Mouse (Mus musculus): ENCODE data around the gene Plekha8. TPM values are rescaled to one million over a fixed set of nuclear protein-coding genes. Genes with fewer than 3 reads are reported as not detected.

The Plekha8 gene
- polyA plus RNA-seq, 1 experiment from 2014 or later, result 10.5 TPM

- Histone ChIP-seq H3K4me3 (replicated peaks; ENCODE audit: low read length) (no peak overlapping the region), H3K4me2 (ENCODE audit: low read length) (peak overlapping the region; percentile 12; the same call in 1 of the 2 replicates), H3K27me3 (replicated peaks; ENCODE audit: control insufficient read depth, insufficient read depth, low read length) (no peaks in the 10 kb centered on the region), H3K27ac (ENCODE audit: low read length) (no peak overlapping the region), H3K9me3 (ENCODE audit: control insufficient read depth, low read length) (no peaks in the 10 kb centered on the region), H3K36me3 (ENCODE audit: control insufficient read depth, insufficient read depth) (no peaks in the 10 kb centered on the region), H3K9ac (replicated peaks; ENCODE audit: low read depth, low read length) (no peak overlapping the region), H3K4me1 (replicated peaks; ENCODE audit: control insufficient read depth, insufficient read depth, low read length) (peaks cover 22% of the 10 kb centered on the region)
- ATAC-seq, result peak; percentile 62
- 15% methylated on average over 6 of the region's 6 CpGs for WGBS
Measured at GRCm38 (mm10) chr6:54573218-54573955, 21.5 kb upstream of the Plekha8 start.

GRCm38 (mm10) chr6:54586175-54586574 lies 8.7 kb upstream of the Plekha8 start:
- ATAC-seq, result peak; percentile 62; the same call in 1 of the 2 replicates
- 17% methylated on average over 2 of the region's 2 CpGs for WGBS

GRCm38 (mm10) chr6:54586911-54587310 lies 8.0 kb upstream of the Plekha8 start:
- no peaks in the 10 kb centered on the region for H3K36me3 ChIP-seq (ENCODE audit: control insufficient read depth, insufficient read depth)
- H3K4me1 ChIP-seq (replicated peaks; ENCODE audit: control insufficient read depth, insufficient read depth, low read length), result no peaks in the 10 kb centered on the region
- ATAC-seq, result no peak
- H3K27ac ChIP-seq (ENCODE audit: low read length), result no peak overlapping the region
- no peak overlapping the region for H3K9ac ChIP-seq (replicated peaks; ENCODE audit: low read depth, low read length)
- no peaks in the 10 kb centered on the region for H3K27me3 ChIP-seq (replicated peaks; ENCODE audit: control insufficient read depth, insufficient read depth, low read length)
- no peaks in the 10 kb centered on the region for H3K9me3 ChIP-seq (ENCODE audit: control insufficient read depth, low read length)
- no peak overlapping the region for H3K4me2 ChIP-seq (ENCODE audit: low read length)
- 69% methylated on average over 8 of the region's 8 CpGs for WGBS
- no peak overlapping the region for H3K4me3 ChIP-seq (replicated peaks; ENCODE audit: low read length)

More at GRCm38 (mm10) chr6:54586175-54586574, 8.7 kb upstream of the Plekha8 start:
- H3K27ac ChIP-seq (ENCODE audit: low read length), result no peak overlapping the region
- no peak overlapping the region for H3K4me3 ChIP-seq (replicated peaks; ENCODE audit: low read length)
- H3K9ac ChIP-seq (replicated peaks; ENCODE audit: low read depth, low read length), result no peak overlapping the region
- no peaks in the 10 kb centered on the region for H3K27me3 ChIP-seq (replicated peaks; ENCODE audit: control insufficient read depth, insufficient read depth, low read length)
- H3K36me3 ChIP-seq (ENCODE audit: control insufficient read depth, insufficient read depth), result no peaks in the 10 kb centered on the region
- H3K9me3 ChIP-seq (ENCODE audit: control insufficient read depth, low read length), result no peaks in the 10 kb centered on the region
- H3K4me1 ChIP-seq (replicated peaks; ENCODE audit: control insufficient read depth, insufficient read depth, low read length), result no peaks in the 10 kb centered on the region
- no peak overlapping the region for H3K4me2 ChIP-seq (ENCODE audit: low read length)

GRCm38 (mm10) chr6:54587683-54588082 lies 7.2 kb upstream of the Plekha8 start:
- no peaks in the 10 kb centered on the region for H3K9me3 ChIP-seq (ENCODE audit: control insufficient read depth, low read length)
- H3K4me1 ChIP-seq (replicated peaks; ENCODE audit: control insufficient read depth, insufficient read depth, low read length), result peaks cover 2% of the 10 kb centered on the region
- no peak overlapping the region for H3K4me2 ChIP-seq (ENCODE audit: low read length)
- ATAC-seq, result no peak
- no peak overlapping the region for H3K4me3 ChIP-seq (replicated peaks; ENCODE audit: low read length)
- H3K9ac ChIP-seq (replicated peaks; ENCODE audit: low read depth, low read length), result no peak overlapping the region
- WGBS, result 87% methylated on average over 4 of the region's 4 CpGs
- H3K27ac ChIP-seq (ENCODE audit: low read length), result no peak overlapping the region
- no peaks in the 10 kb centered on the region for H3K36me3 ChIP-seq (ENCODE audit: control insufficient read depth, insufficient read depth)
- no peaks in the 10 kb centered on the region for H3K27me3 ChIP-seq (replicated peaks; ENCODE audit: control insufficient read depth, insufficient read depth, low read length)

- Histone ChIP-seq H3K27me3 (replicated peaks; ENCODE audit: control insufficient read depth, insufficient read depth, low read length) (no peaks in the 10 kb centered on the region), H3K9ac (replicated peaks; ENCODE audit: low read depth, low read length) (no peak overlapping the region), H3K4me1 (replicated peaks; ENCODE audit: control insufficient read depth, insufficient read depth, low read length) (peaks cover 3% of the 10 kb centered on the region), H3K9me3 (ENCODE audit: control insufficient read depth, low read length) (no peaks in the 10 kb centered on the region), H3K4me3 (replicated peaks; ENCODE audit: low read length) (no peak overlapping the region), H3K4me2 (ENCODE audit: low read length) (no peak overlapping the region), H3K36me3 (ENCODE audit: control insufficient read depth, insufficient read depth) (no peaks in the 10 kb centered on the region), H3K27ac (ENCODE audit: low read length) (no peak overlapping the region)
- 41% methylated on average over 1 of the region's 1 CpGs for WGBS
- no peak for ATAC-seq
Measured at GRCm38 (mm10) chr6:54588212-54588611, 6.7 kb upstream of the Plekha8 start.

GRCm38 (mm10) chr6:54590691-54591090 lies 4.2 kb upstream of the Plekha8 start:
- no peak overlapping the region for H3K9ac ChIP-seq (replicated peaks; ENCODE audit: low read depth, low read length)
- WGBS, result 95% methylated on average over 2 of the region's 2 CpGs
- no peak overlapping the region for H3K4me2 ChIP-seq (ENCODE audit: low read length)
- no peak overlapping the region for H3K27ac ChIP-seq (ENCODE audit: low read length)
- H3K36me3 ChIP-seq (ENCODE audit: control insufficient read depth, insufficient read depth), result no peaks in the 10 kb centered on the region
- ATAC-seq, result no peak
- H3K4me3 ChIP-seq (replicated peaks; ENCODE audit: low read length), result no peak overlapping the region
- no peaks in the 10 kb centered on the region for H3K27me3 ChIP-seq (replicated peaks; ENCODE audit: control insufficient read depth, insufficient read depth, low read length)
- H3K4me1 ChIP-seq (replicated peaks; ENCODE audit: control insufficient read depth, insufficient read depth, low read length), result peaks cover 9% of the 10 kb centered on the region
- H3K9me3 ChIP-seq (ENCODE audit: control insufficient read depth, low read length), result no peaks in the 10 kb centered on the region

- H3K4me3 ChIP-seq (replicated peaks; ENCODE audit: low read length), result no peak overlapping the region
- no peaks in the 10 kb centered on the region for H3K27me3 ChIP-seq (replicated peaks; ENCODE audit: control insufficient read depth, insufficient read depth, low read length)
- ATAC-seq, result no peak
- no peak overlapping the region for H3K27ac ChIP-seq (ENCODE audit: low read length)
- no peaks in the 10 kb centered on the region for H3K9me3 ChIP-seq (ENCODE audit: control insufficient read depth, low read length)
- WGBS, result 36% methylated on average over 6 of the region's 6 CpGs
- no peak overlapping the region for H3K9ac ChIP-seq (replicated peaks; ENCODE audit: low read depth, low read length)
- peaks cover 19% of the 10 kb centered on the region for H3K4me1 ChIP-seq (replicated peaks; ENCODE audit: control insufficient read depth, insufficient read depth, low read length)
- H3K36me3 ChIP-seq (ENCODE audit: control insufficient read depth, insufficient read depth), result no peaks in the 10 kb centered on the region
- H3K4me2 ChIP-seq (ENCODE audit: low read length), result peak overlapping the region; percentile 4
Measured at GRCm38 (mm10) chr6:54591778-54592177, 3.1 kb upstream of the Plekha8 start.

GRCm38 (mm10) chr6:54592938-54593535 lies 1.9 kb upstream of the Plekha8 start:
- H3K9me3 ChIP-seq (ENCODE audit: control insufficient read depth, low read length), result no peaks in the 10 kb centered on the region
- H3K4me2 ChIP-seq (ENCODE audit: low read length), result peak overlapping the region; percentile 66
- peaks cover 29% of the 10 kb centered on the region for H3K4me1 ChIP-seq (replicated peaks; ENCODE audit: control insufficient read depth, insufficient read depth, low read length)
- H3K27me3 ChIP-seq (replicated peaks; ENCODE audit: control insufficient read depth, insufficient read depth, low read length), result no peaks in the 10 kb centered on the region
- H3K9ac ChIP-seq (replicated peaks; ENCODE audit: low read depth, low read length), result peak overlapping the region; percentile 63
- 0% methylated on average over 20 of the region's 20 CpGs for WGBS
- ATAC-seq, result peak; percentile 94
- 0 out of 2 replicates have a peak overlapping the region, but pooled peaks have one; percentile 5 for H3K27ac ChIP-seq (ENCODE audit: low read length)
- peak overlapping the region; percentile 63 for H3K4me3 ChIP-seq (replicated peaks; ENCODE audit: low read length)
- no peaks in the 10 kb centered on the region for H3K36me3 ChIP-seq (ENCODE audit: control insufficient read depth, insufficient read depth)

GRCm38 (mm10) chr6:54593766-54594468 lies 994 bp upstream of the Plekha8 start:
- H3K9ac ChIP-seq (replicated peaks; ENCODE audit: low read depth, low read length), result no peak overlapping the region
- 54% methylated on average over 8 of the region's 8 CpGs for WGBS
- H3K4me1 ChIP-seq (replicated peaks; ENCODE audit: control insufficient read depth, insufficient read depth, low read length), result peaks cover 29% of the 10 kb centered on the region
- no peak for ATAC-seq
- H3K27ac ChIP-seq (ENCODE audit: low read length), result no peak overlapping the region
- no peaks in the 10 kb centered on the region for H3K36me3 ChIP-seq (ENCODE audit: control insufficient read depth, insufficient read depth)
- H3K4me2 ChIP-seq (ENCODE audit: low read length), result peak overlapping the region; percentile 66
- H3K9me3 ChIP-seq (ENCODE audit: control insufficient read depth, low read length), result no peaks in the 10 kb centered on the region
- peak overlapping the region; percentile 63 for H3K4me3 ChIP-seq (replicated peaks; ENCODE audit: low read length)
- H3K27me3 ChIP-seq (replicated peaks; ENCODE audit: control insufficient read depth, insufficient read depth, low read length), result no peaks in the 10 kb centered on the region

Data from forebrain, embryonic 16.5 days (tissue).